In genomic region chr7:66404141-66404540, GRCm38 (mm10) we compare ENCODE assay signal across 15 mouse cellular contexts. TPM values are rescaled to one million over a fixed set of nuclear protein-coding genes. Genes with fewer than 3 reads are reported as not detected.
DNase-seq lines count a peak whose midpoint lies in the region; ATAC-seq and TF ChIP-seq lines count a peak whose summit lies in the region.
"Had no signal": no experiment of that assay in that cellular context is flagged by ENCODE, and none has a peak within 500 bp of the region (broad histone marks: within the 10 kb centered on the region; RNA-seq: fewer than 3 reads in every experiment).

No protein-coding gene starts in this region.

- no peaks in the 10 kb centered on the region for H3K36me3 ChIP-seq in kidney, embryonic 16.5 days (ENCODE audit: insufficient read depth, low read length)
- H3K36me3 ChIP-seq in megakaryocyte, embryonic 14.5 days (replicated peaks; ENCODE audit: low read length): no peaks in the 10 kb centered on the region
- no peaks in the 10 kb centered on the region for H3K36me3 ChIP-seq in stomach, postnatal 0 days (ENCODE audit: control insufficient read depth, insufficient read depth, low read length)
- no peaks in the 10 kb centered on the region for H3K36me3 ChIP-seq in forebrain, embryonic 15.5 days
- H3K36me3 ChIP-seq: heart, embryonic 15.5 days; hindbrain, embryonic 15.5 days; limb, embryonic 15.5 days had no signal

- 34% methylated on average over 10 of the region's 10 CpGs for WGBS in kidney, embryonic 16.5 days
- 44% methylated on average over 10 of the region's 10 CpGs for WGBS in stomach, postnatal 0 days
- 74% methylated on average over 10 of the region's 10 CpGs for WGBS in forebrain, embryonic 15.5 days

- TF ChIP-seq CTCF in stomach, postnatal 0 days (IDR thresholded peaks at IDR 0.05; ENCODE audit: low read depth): no peak

- H3K9ac ChIP-seq in kidney, embryonic 16.5 days (replicated peaks; ENCODE audit: low read length): no peak overlapping the region
- H3K9ac ChIP-seq in stomach, postnatal 0 days (ENCODE audit: low read length): no peak overlapping the region
- H3K9ac ChIP-seq in forebrain, embryonic 15.5 days (replicated peaks): no peak overlapping the region
- H3K9ac ChIP-seq: heart, embryonic 15.5 days; hindbrain, embryonic 15.5 days; limb, embryonic 15.5 days had no signal

- TF ChIP-seq EP300 in stomach, postnatal 0 days (optimal IDR thresholded peaks at IDR 0.05): no peak

- no peak overlapping the region for H3K4me3 ChIP-seq in kidney, embryonic 16.5 days (ENCODE audit: low read length)
- H3K4me3 ChIP-seq in megakaryocyte, embryonic 14.5 days (replicated peaks): peak overlapping the region; percentile 4
- no peak overlapping the region for H3K4me3 ChIP-seq in stomach, postnatal 0 days (ENCODE audit: low read depth, low read length)
- H3K4me3 ChIP-seq in forebrain, embryonic 15.5 days: no peak overlapping the region
- H3K4me3 ChIP-seq: heart, embryonic 15.5 days; hindbrain, embryonic 15.5 days; limb, embryonic 15.5 days had no signal

- H3K4me2 ChIP-seq in kidney, embryonic 16.5 days (replicated peaks; ENCODE audit: low read depth, low read length): no peak overlapping the region
- H3K4me2 ChIP-seq in stomach, postnatal 0 days (replicated peaks; ENCODE audit: low read depth): no peak overlapping the region
- no peak overlapping the region for H3K4me2 ChIP-seq in forebrain, embryonic 15.5 days (replicated peaks)
- H3K4me2 ChIP-seq: heart, embryonic 15.5 days; hindbrain, embryonic 15.5 days; limb, embryonic 15.5 days had no signal

- no peaks in the 10 kb centered on the region for H3K9me3 ChIP-seq in kidney, embryonic 16.5 days (ENCODE audit: low read length)
- no peaks in the 10 kb centered on the region for H3K9me3 ChIP-seq in megakaryocyte, embryonic 14.5 days
- H3K9me3 ChIP-seq in stomach, postnatal 0 days (ENCODE audit: control insufficient read depth, low read length): no peaks in the 10 kb centered on the region
- H3K9me3 ChIP-seq in forebrain, embryonic 15.5 days: no peaks in the 10 kb centered on the region
- H3K9me3 ChIP-seq: heart, embryonic 15.5 days; hindbrain, embryonic 15.5 days; limb, embryonic 15.5 days had no signal

- no peaks in the 10 kb centered on the region for H3K27me3 ChIP-seq in kidney, embryonic 16.5 days (ENCODE audit: insufficient read depth, low read length)
- peaks cover 49% of the 10 kb centered on the region for H3K27me3 ChIP-seq in megakaryocyte, embryonic 14.5 days (replicated peaks)
- H3K27me3 ChIP-seq in stomach, postnatal 0 days (ENCODE audit: control insufficient read depth, insufficient read depth, low read length): no peaks in the 10 kb centered on the region
- no peaks in the 10 kb centered on the region for H3K27me3 ChIP-seq in forebrain, embryonic 15.5 days
- H3K27me3 ChIP-seq: heart, embryonic 15.5 days; hindbrain, embryonic 15.5 days; limb, embryonic 15.5 days had no signal

- H3K4me1 ChIP-seq in kidney, embryonic 16.5 days (ENCODE audit: insufficient read depth, low read length): peaks cover 25% of the 10 kb centered on the region
- peaks cover 46% of the 10 kb centered on the region for H3K4me1 ChIP-seq in megakaryocyte, embryonic 14.5 days
- H3K4me1 ChIP-seq in stomach, postnatal 0 days (replicated peaks; ENCODE audit: control insufficient read depth, insufficient read depth): no peaks in the 10 kb centered on the region
- no peaks in the 10 kb centered on the region for H3K4me1 ChIP-seq in forebrain, embryonic 15.5 days

- no peak overlapping the region for H3K27ac ChIP-seq in kidney, embryonic 16.5 days (ENCODE audit: low read length)
- H3K27ac ChIP-seq in stomach, postnatal 0 days (replicated peaks): no peak overlapping the region
- H3K27ac ChIP-seq in forebrain, embryonic 15.5 days (replicated peaks): no peak overlapping the region
- H3K27ac ChIP-seq: heart, embryonic 15.5 days; hindbrain, embryonic 15.5 days; limb, embryonic 15.5 days had no signal

- peak; percentile 36 for DNase-seq in kidney, adult 11 months
- peak; percentile 34 to 65 for DNase-seq in kidney, postnatal 25 days
- no peak for DNase-seq in stomach, postnatal 0 days (ENCODE audit: low spot score)
- DNase-seq: cerebellum, postnatal 36 days; gastrocnemius, postnatal 36 days had no signal

- ATAC-seq in kidney, embryonic 16.5 days (ENCODE audit: low FRiP score, low TSS enrichment): no peak
- ATAC-seq in megakaryocyte, adult 5-6 weeks (ENCODE audit: poor library complexity, severe bottlenecking): no peak
- peak; percentile 24; the same call in 1 of the 2 replicates for ATAC-seq in stomach, postnatal 0 days (ENCODE audit: low FRiP score, low TSS enrichment)
- no peak for ATAC-seq in forebrain, embryonic 15.5 days (replicated peaks)

RNA-seq across cellular contexts. Expression of gene Lrrk1, which starts 16.0 kb away (rescaled TPM):
- 16.7 and 18.1 TPM in 2 replicates for polyA plus RNA-seq in kidney, embryonic 16.5 days (2015; fragmentation: Nextera tagmentation; extraction: Ambion mirVana)
- 7.7 and 9.8 TPM in 2 replicates for polyA plus RNA-seq in megakaryocyte, embryonic 14.5 days (2012; ENCODE audit: insufficient read depth, low replicate concordance)
- 20.6 and 25.6 TPM in 2 replicates for total RNA-seq in megakaryocyte, adult 5-6 weeks (2015)
- total RNA-seq in megakaryocyte, adult 5-6 weeks (2017): 26.6 and 27.9 TPM in 2 replicates
- polyA plus RNA-seq in stomach, postnatal 0 days (2015; fragmentation: Nextera tagmentation; extraction: Ambion mirVana): 8.5 and 9.2 TPM in 2 replicates
- polyA plus RNA-seq in forebrain, embryonic 15.5 days (2015; fragmentation: Nextera tagmentation; extraction: Ambion mirVana): 2.2 and 2.6 TPM in 2 replicates

RNA-seq across cellular contexts. Expression of gene Aldh1a3, which starts 23.2 kb away (rescaled TPM):
- 43.4 and 48.6 TPM in 2 replicates for polyA plus RNA-seq in kidney, embryonic 16.5 days (2015; fragmentation: Nextera tagmentation; extraction: Ambion mirVana)
- polyA plus RNA-seq in megakaryocyte, embryonic 14.5 days (2012; ENCODE audit: insufficient read depth, low replicate concordance): not detected in 2 replicates
- total RNA-seq in megakaryocyte, adult 5-6 weeks (2015): 0.16 TPM in 1 of 2 replicates, not detected in the other
- total RNA-seq in megakaryocyte, adult 5-6 weeks (2017): not detected in 2 replicates
- 7.7 and 9.6 TPM in 2 replicates for polyA plus RNA-seq in stomach, postnatal 0 days (2015; fragmentation: Nextera tagmentation; extraction: Ambion mirVana)
- polyA plus RNA-seq in forebrain, embryonic 15.5 days (2015; fragmentation: Nextera tagmentation; extraction: Ambion mirVana): 6.6 and 6.7 TPM in 2 replicates

RNA-seq across cellular contexts. Expression of gene Gm10974, which starts 38.4 kb away (rescaled TPM):
- not detected in 2 replicates for polyA plus RNA-seq in kidney, embryonic 16.5 days (2015; fragmentation: Nextera tagmentation; extraction: Ambion mirVana)
- polyA plus RNA-seq in megakaryocyte, embryonic 14.5 days (2012; ENCODE audit: insufficient read depth, low replicate concordance): not detected in 2 replicates
- not detected in 2 replicates for total RNA-seq in megakaryocyte, adult 5-6 weeks (2015)
- not detected in 2 replicates for total RNA-seq in megakaryocyte, adult 5-6 weeks (2017)
- not detected in 2 replicates for polyA plus RNA-seq in stomach, postnatal 0 days (2015; fragmentation: Nextera tagmentation; extraction: Ambion mirVana)
- not detected in 2 replicates for polyA plus RNA-seq in forebrain, embryonic 15.5 days (2015; fragmentation: Nextera tagmentation; extraction: Ambion mirVana)
- total RNA-seq: CH12.LX; gastrocnemius, postnatal 36 days; layer of hippocampus, postnatal 14 days had no signal
- polyA plus RNA-seq: heart, embryonic 15.5 days; hindbrain, embryonic 15.5 days; limb, embryonic 15.5 days; stomach, embryonic 14.5 days had no signal
